Mouse (Mus musculus) limb, embryonic 11.5 days (tissue): ENCODE measurements around the gene Uvrag. TPM values are rescaled to one million over a fixed set of nuclear protein-coding genes. Genes with fewer than 3 reads are reported as not detected.

Experiments used
- ATAC-seq: fragments of 200-750 bp; cut with Nextera tagmentation; 2 replicates; pipeline ENCODE4 v1.8.0; 2017; ENCODE audit warnings: low read depth; ENCODE audit not compliant: insufficient number of reproducible peaks, low FRiP score, low TSS enrichment
- DNase-seq: peaks from one replicate; pipeline ENCODE4 v3.0.0-alpha.2; 2015; ENCODE audit warnings: low spot score
- H3K27ac ChIP-seq: fragments of 300-500 bp; sonication (generic); replicated peaks from 2 replicates; pipeline ENCODE4 v1.5.1; 2014; ENCODE audit warnings: low read depth, mild to moderate bottlenecking, low read length
- H3K27me3 ChIP-seq: fragments of 300-500 bp; sonication (generic); 2 replicates; pipeline ENCODE4 v1.6.1; 2014; ENCODE audit warnings: mild to moderate bottlenecking, low read length, mixed read lengths; ENCODE audit not compliant: control insufficient read depth, insufficient read depth
- H3K36me3 ChIP-seq: fragments of 300-500 bp; sonication (generic); 2 replicates; pipeline ENCODE4 v1.6.1; 2014; ENCODE audit warnings: mild to moderate bottlenecking, low read length, moderate library complexity, mixed read lengths; ENCODE audit not compliant: control insufficient read depth, insufficient read depth
- H3K4me1 ChIP-seq: fragments of 300-500 bp; sonication (generic); 2 replicates; pipeline ENCODE4 v1.6.1; 2014; ENCODE audit warnings: low read length, mixed read lengths; ENCODE audit not compliant: control insufficient read depth, insufficient read depth
- H3K4me2 ChIP-seq: fragments of 300-500 bp; sonication (generic); 2 replicates; pipeline ENCODE4 v1.6.1; 2014; ENCODE audit warnings: low read depth, mild to moderate bottlenecking, moderate library complexity; ENCODE audit not compliant: severe bottlenecking
- H3K4me3 ChIP-seq: fragments of 300-500 bp; sonication (generic); 2 replicates; pipeline ENCODE4 v1.5.1; 2014; ENCODE audit warnings: low read depth, low read length
- H3K9ac ChIP-seq: fragments of 300-500 bp; sonication (generic); 2 replicates; pipeline ENCODE4 v1.6.1; 2014; ENCODE audit warnings: mild to moderate bottlenecking, low read length
- H3K9me3 ChIP-seq: fragments of 300-500 bp; sonication (generic); 2 replicates; pipeline ENCODE4 v1.6.1; 2016; ENCODE audit warnings: low read length; ENCODE audit not compliant: control insufficient read depth
- whole genome bisulfite sequencing: fragments of 180-500 bp; shearing (Covaris S2); extraction: QIAGEN DNeasy Blood & Tissue Kit; methylation state at CpG from one replicate; pipeline ENCODE4 v1.1.7; 2014; 5-methylcytosine and 5-hydroxymethylcytosine counted together
- polyA plus RNA-seq: library from polyadenylated mRNA; unstranded; fragments of >200 nt; fragmentation: Nextera tagmentation; extraction: Ambion mirVana; gene quantifications from 2 replicates; pipeline ENCODE4 v1.2.1, GENCODE M21; 2014

The Uvrag gene
- polyA plus RNA-seq, 1 experiment from 2014 or later = 11.8 TPM

DNA sequence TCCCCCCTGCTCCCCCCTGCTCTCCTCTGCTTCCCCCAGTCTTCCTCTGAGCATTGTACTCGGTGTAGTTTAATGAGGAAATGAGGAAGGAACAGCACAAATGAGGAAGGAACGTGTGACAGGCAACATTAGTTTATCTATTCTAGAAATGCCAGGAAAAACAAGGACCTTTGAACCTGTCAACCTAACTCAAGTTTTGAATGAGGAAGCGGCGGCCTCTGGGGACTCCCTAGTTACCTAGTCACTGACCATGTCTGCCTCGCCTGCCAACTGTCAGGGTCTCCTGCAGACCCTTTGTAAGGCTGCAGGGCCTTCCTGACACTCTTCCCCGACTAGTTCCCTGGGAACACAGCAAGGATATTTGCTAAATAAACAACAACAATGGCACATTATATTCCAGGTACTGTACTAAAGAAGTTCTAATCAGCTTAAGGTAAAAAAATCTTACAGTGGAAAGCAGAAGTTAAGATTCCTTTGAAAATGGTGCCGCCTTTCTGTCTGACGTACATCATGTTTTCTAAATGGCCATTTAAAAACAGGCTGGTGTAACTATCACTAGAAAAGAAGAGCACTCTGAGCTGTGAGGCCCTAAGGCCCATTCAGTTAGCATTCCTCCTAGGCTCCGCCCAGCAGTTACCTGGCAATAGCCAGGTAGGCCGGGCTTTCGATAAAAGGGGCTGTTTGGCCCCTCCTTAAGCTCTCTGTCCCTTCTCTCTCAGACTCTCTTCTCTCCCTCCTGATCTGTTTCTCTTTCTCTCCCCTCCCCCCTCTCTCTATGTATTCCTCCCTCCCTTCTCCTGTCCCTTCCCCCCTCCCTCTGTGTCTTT is 39.0 kb downstream of the Uvrag start:
- Histone ChIP-seq H3K27me3 (no peaks in the 10 kb centered on the region), H3K4me3 (no peak overlapping the region), H3K27ac (no peak overlapping the region), H3K4me2 (no peak overlapping the region), H3K9me3 (no peaks in the 10 kb centered on the region), H3K36me3 (no peaks in the 10 kb centered on the region), H3K4me1 (peaks cover 6% of the 10 kb centered on the region), H3K9ac (no peak overlapping the region)
- WGBS = 33% methylated on average over 11 of the region's 11 CpGs
- ATAC-seq (no peak), DNase-seq (no peak)

- H3K27me3 ChIP-seq = no peaks in the 10 kb centered on the region
- H3K36me3 ChIP-seq = no peaks in the 10 kb centered on the region
- no peak overlapping the region for H3K9ac ChIP-seq
- peaks cover 6% of the 10 kb centered on the region; the same call in 1 of the 2 replicates for H3K4me1 ChIP-seq
- no peak overlapping the region for H3K4me3 ChIP-seq
- DNase-seq = no peak
- no peaks in the 10 kb centered on the region for H3K9me3 ChIP-seq
- H3K27ac ChIP-seq = no peak overlapping the region
- WGBS = 60% methylated on average over 2 of the region's 2 CpGs
- no peak overlapping the region for H3K4me2 ChIP-seq
- ATAC-seq = no peak
These were observed 39.9 kb downstream of the Uvrag start for GRCm38 (mm10) chr7:99101076-99101475.

DNA sequence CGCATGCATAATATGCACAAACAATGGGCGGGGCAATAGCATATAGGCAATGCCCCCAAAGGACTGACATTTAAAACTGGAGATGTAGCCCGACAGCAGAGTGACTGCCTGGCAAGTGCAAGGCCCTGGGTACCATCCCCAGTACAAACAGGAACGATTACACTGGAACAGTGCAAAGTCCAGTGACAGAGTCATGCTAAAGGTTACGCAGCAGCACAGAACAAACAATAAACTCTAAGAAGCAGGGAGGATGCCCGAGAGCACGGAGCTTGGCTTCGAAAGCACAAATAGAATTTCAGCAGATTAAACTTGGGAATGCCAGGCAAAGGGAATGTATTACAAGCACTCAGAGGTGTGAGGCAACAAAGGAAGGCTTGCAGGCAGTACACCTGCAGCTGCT is 40.4 kb downstream of the Uvrag start:
- H3K4me3 ChIP-seq = no peak overlapping the region
- H3K4me2 ChIP-seq = no peak overlapping the region
- no peaks in the 10 kb centered on the region for H3K9me3 ChIP-seq
- H3K36me3 ChIP-seq = no peaks in the 10 kb centered on the region
- H3K4me1 ChIP-seq = peaks cover 6% of the 10 kb centered on the region; the same call in 1 of the 2 replicates
- no peak overlapping the region for H3K9ac ChIP-seq
- DNase-seq (no peak), ATAC-seq (no peak)
- H3K27me3 ChIP-seq = no peaks in the 10 kb centered on the region
- H3K27ac ChIP-seq = no peak overlapping the region
- WGBS = 80% methylated on average over 8 of the region's 8 CpGs

GRCm38 (mm10) chr7:99100087-99100486 is 40.9 kb downstream of the Uvrag start:
- Histone ChIP-seq H3K36me3 (no peaks in the 10 kb centered on the region), H3K27ac (no peak overlapping the region), H3K9ac (no peak overlapping the region), H3K4me3 (no peak overlapping the region), H3K4me1 (peaks cover 6% of the 10 kb centered on the region; the same call in 1 of the 2 replicates), H3K27me3 (no peaks in the 10 kb centered on the region), H3K9me3 (no peaks in the 10 kb centered on the region), H3K4me2 (no peak overlapping the region)
- 70% methylated on average over 9 of the region's 9 CpGs for WGBS
- DNase-seq = no peak
- no peak for ATAC-seq

- WGBS = 89% methylated on average over 7 of the region's 7 CpGs
- DNase-seq (no peak), ATAC-seq (no peak)
- Histone ChIP-seq H3K4me3 (no peak overlapping the region), H3K36me3 (no peaks in the 10 kb centered on the region), H3K9me3 (no peaks in the 10 kb centered on the region), H3K27ac (no peak overlapping the region), H3K9ac (no peak overlapping the region), H3K27me3 (no peaks in the 10 kb centered on the region), H3K4me1 (peaks cover 6% of the 10 kb centered on the region; the same call in 1 of the 2 replicates), H3K4me2 (no peak overlapping the region)
These were observed 43.2 kb downstream of the Uvrag start for GRCm38 (mm10) chr7:99097781-99098180.

GRCm38 (mm10) chr7:99097128-99097527 is 43.8 kb downstream of the Uvrag start:
- 93% methylated on average over 2 of the region's 2 CpGs for WGBS
- no peak overlapping the region for H3K4me2 ChIP-seq
- no peaks in the 10 kb centered on the region for H3K36me3 ChIP-seq
- DNase-seq (no peak), ATAC-seq (no peak)
- H3K4me1 ChIP-seq = peaks cover 6% of the 10 kb centered on the region; the same call in 1 of the 2 replicates
- H3K9me3 ChIP-seq = no peaks in the 10 kb centered on the region
- no peak overlapping the region for H3K4me3 ChIP-seq
- no peak overlapping the region for H3K9ac ChIP-seq
- H3K27ac ChIP-seq = no peak overlapping the region
- no peaks in the 10 kb centered on the region for H3K27me3 ChIP-seq

DNA sequence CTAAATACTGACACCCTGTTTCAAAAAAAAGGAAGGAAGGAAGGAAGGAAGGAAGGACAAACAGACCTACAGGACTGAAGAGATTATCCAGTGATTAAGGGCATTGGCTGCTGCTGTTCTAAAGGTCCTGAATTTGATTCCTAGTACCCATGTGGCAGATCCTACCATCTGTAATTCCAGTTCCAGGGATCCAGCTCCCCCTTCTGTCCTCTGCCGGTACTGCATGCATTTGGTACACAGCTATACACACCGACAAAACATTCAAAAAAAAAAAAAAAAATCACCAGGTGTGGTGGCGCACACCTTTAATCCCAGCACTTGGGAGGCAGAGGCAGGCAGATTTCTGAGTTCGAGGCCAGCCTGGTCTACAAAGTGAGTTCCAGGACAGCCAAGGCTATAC is 45.8 kb downstream of the Uvrag start:
- DNase-seq = peak; percentile 66
- WGBS = 69% methylated on average over 3 of the region's 4 CpGs
- Histone ChIP-seq H3K9ac (no peak overlapping the region), H3K4me3 (no peak overlapping the region), H3K27me3 (no peaks in the 10 kb centered on the region), H3K4me1 (0 out of 2 replicates have a peak, but pooled peaks cover 2% of the 10 kb centered on the region), H3K4me2 (no peak overlapping the region), H3K27ac (no peak overlapping the region), H3K9me3 (no peaks in the 10 kb centered on the region), H3K36me3 (no peaks in the 10 kb centered on the region)
- ATAC-seq = no peak

- 90% methylated on average over 3 of the region's 3 CpGs for WGBS
- H3K4me2 ChIP-seq = no peak overlapping the region
- H3K27ac ChIP-seq = no peak overlapping the region
These were observed 46.6 kb downstream of the Uvrag start for GRCm38 (mm10) chr7:99094336-99094735.

More at GRCm38 (mm10) chr7:99094336-99094735, 46.6 kb downstream of the Uvrag start:
- Histone ChIP-seq H3K27me3 (no peaks in the 10 kb centered on the region), H3K4me1 (no peaks in the 10 kb centered on the region), H3K9me3 (no peaks in the 10 kb centered on the region), H3K36me3 (no peaks in the 10 kb centered on the region), H3K9ac (no peak overlapping the region), H3K4me3 (no peak overlapping the region)
- no peak for DNase-seq
- ATAC-seq = no peak
